Mouse (Mus musculus): ENCODE data around the gene Mmp17. TPM values are rescaled to one million over a fixed set of nuclear protein-coding genes. Genes with fewer than 3 reads are reported as not detected.

Gene Mmp17
- polyA plus RNA-seq, 1 experiment from 2014 or later = 1.5 TPM

DNA sequence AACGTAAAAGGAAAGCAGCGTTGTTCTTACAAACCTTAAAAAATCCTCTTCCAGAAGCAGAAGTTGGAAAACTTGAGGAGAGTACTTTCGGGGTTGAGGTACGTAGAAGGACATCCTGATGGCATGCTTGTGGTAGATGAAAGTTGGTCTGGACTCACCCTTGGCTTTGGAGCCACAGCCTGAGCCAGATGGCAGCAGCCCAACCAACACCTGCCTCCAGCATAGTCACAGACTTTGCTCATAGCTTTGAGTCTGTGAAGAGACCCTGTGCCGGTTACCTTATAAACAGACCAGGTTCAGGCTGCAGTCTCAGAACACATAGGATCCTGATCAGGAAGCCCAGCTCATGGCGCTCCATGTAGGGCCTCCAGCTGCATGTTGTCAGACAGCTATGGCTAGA lies 33.2 kb upstream of the Mmp17 start:
- Histone ChIP-seq H3K36me3 (replicated peaks; ENCODE audit: control insufficient read depth, insufficient read depth, low read depth, low read length) (peaks cover 5% of the 10 kb centered on the region), H3K9me3 (replicated peaks; ENCODE audit: control insufficient read depth, low read length) (no peaks in the 10 kb centered on the region), H3K27me3 (ENCODE audit: control insufficient read depth, insufficient read depth, low read length) (no peaks in the 10 kb centered on the region), H3K4me2 (ENCODE audit: low read depth, low read length) (no peak overlapping the region), H3K9ac (replicated peaks; ENCODE audit: low read length) (no peak overlapping the region), H3K27ac (replicated peaks; ENCODE audit: low read depth, low read length) (no peak overlapping the region), H3K4me3 (ENCODE audit: low read depth, low read length) (no peak overlapping the region), H3K4me1 (ENCODE audit: control insufficient read depth, insufficient read depth, low read length) (no peaks in the 10 kb centered on the region)
- WGBS = 95% methylated on average over 6 of the region's 6 CpGs
- ATAC-seq (replicated peaks; ENCODE audit: insufficient number of reproducible peaks, low FRiP score, low TSS enrichment, low read depth) (no peak), DNase-seq (ENCODE audit: low spot score) (no peak)

DNA sequence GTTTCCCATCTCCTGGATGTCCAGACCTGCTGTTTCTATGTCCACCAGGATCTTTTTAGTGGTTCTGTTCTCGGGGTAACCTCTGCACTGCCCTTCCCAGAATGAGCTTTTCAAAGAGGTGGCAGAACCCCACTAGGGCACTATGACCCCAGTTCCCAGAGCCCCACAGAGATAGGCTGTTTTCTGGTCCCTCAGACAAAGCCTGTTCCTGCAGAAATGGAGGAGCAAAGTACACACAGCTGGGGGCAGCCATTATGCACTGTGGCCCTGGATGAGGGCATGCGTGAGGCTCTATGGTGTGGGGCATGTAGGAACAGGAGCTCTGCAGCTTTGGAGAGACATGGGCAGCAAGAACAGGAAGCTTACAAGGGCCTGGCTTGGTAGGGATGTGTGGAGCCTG lies 32.0 kb upstream of the Mmp17 start:
- no peaks in the 10 kb centered on the region for H3K4me1 ChIP-seq (ENCODE audit: control insufficient read depth, insufficient read depth, low read length)
- no peak for DNase-seq (ENCODE audit: low spot score)
- H3K27me3 ChIP-seq (ENCODE audit: control insufficient read depth, insufficient read depth, low read length) = no peaks in the 10 kb centered on the region
- ATAC-seq (replicated peaks; ENCODE audit: insufficient number of reproducible peaks, low FRiP score, low TSS enrichment, low read depth) = no peak
- H3K36me3 ChIP-seq (replicated peaks; ENCODE audit: control insufficient read depth, insufficient read depth, low read depth, low read length) = peaks cover 5% of the 10 kb centered on the region
- H3K4me3 ChIP-seq (ENCODE audit: low read depth, low read length) = no peak overlapping the region
- 89% methylated on average over 2 of the region's 2 CpGs for WGBS
- H3K9me3 ChIP-seq (replicated peaks; ENCODE audit: control insufficient read depth, low read length) = no peaks in the 10 kb centered on the region
- H3K9ac ChIP-seq (replicated peaks; ENCODE audit: low read length) = no peak overlapping the region
- no peak overlapping the region for H3K4me2 ChIP-seq (ENCODE audit: low read depth, low read length)
- H3K27ac ChIP-seq (replicated peaks; ENCODE audit: low read depth, low read length) = no peak overlapping the region

GRCm38 (mm10) chr5:129553642-129554041 lies 30.3 kb upstream of the Mmp17 start:
- no peak for ATAC-seq (replicated peaks; ENCODE audit: insufficient number of reproducible peaks, low FRiP score, low TSS enrichment, low read depth)
- H3K4me1 ChIP-seq (ENCODE audit: control insufficient read depth, insufficient read depth, low read length) = no peaks in the 10 kb centered on the region
- WGBS = 92% methylated on average over 6 of the region's 6 CpGs
- H3K4me3 ChIP-seq (ENCODE audit: low read depth, low read length) = no peak overlapping the region
- H3K9me3 ChIP-seq (replicated peaks; ENCODE audit: control insufficient read depth, low read length) = no peaks in the 10 kb centered on the region
- no peak overlapping the region for H3K4me2 ChIP-seq (ENCODE audit: low read depth, low read length)
- H3K36me3 ChIP-seq (replicated peaks; ENCODE audit: control insufficient read depth, insufficient read depth, low read depth, low read length) = peaks cover 7% of the 10 kb centered on the region
- H3K27me3 ChIP-seq (ENCODE audit: control insufficient read depth, insufficient read depth, low read length) = no peaks in the 10 kb centered on the region
- no peak overlapping the region for H3K27ac ChIP-seq (replicated peaks; ENCODE audit: low read depth, low read length)
- no peak for DNase-seq (ENCODE audit: low spot score)
- no peak overlapping the region for H3K9ac ChIP-seq (replicated peaks; ENCODE audit: low read length)

DNA sequence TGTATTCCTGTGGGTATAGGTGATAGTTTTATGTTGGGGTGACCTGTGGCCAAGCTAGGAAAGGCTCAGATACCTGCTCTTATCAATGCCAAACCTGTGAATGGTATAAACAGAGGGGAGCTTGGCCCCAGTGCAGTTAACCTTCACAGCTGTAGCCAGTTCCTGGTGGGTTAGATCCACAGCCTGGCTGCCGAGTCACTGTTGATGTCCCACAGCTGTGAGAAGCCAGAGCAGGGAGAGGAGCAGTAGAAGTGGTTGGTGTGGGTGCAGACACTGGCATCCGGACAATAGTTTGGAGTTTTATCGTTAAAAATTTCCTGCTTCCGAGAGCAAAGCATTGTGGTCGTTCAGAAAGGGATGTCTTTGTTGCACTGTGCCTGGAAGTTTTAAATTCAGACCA lies 25.4 kb upstream of the Mmp17 start:
- DNase-seq (ENCODE audit: low spot score) (no peak), ATAC-seq (replicated peaks; ENCODE audit: insufficient number of reproducible peaks, low FRiP score, low TSS enrichment, low read depth) (no peak)
- Histone ChIP-seq H3K4me1 (ENCODE audit: control insufficient read depth, insufficient read depth, low read length) (no peaks in the 10 kb centered on the region), H3K4me2 (ENCODE audit: low read depth, low read length) (no peak overlapping the region), H3K9ac (replicated peaks; ENCODE audit: low read length) (no peak overlapping the region), H3K27me3 (ENCODE audit: control insufficient read depth, insufficient read depth, low read length) (no peaks in the 10 kb centered on the region), H3K36me3 (replicated peaks; ENCODE audit: control insufficient read depth, insufficient read depth, low read depth, low read length) (peaks cover 17% of the 10 kb centered on the region), H3K27ac (replicated peaks; ENCODE audit: low read depth, low read length) (no peak overlapping the region), H3K9me3 (replicated peaks; ENCODE audit: control insufficient read depth, low read length) (no peaks in the 10 kb centered on the region), H3K4me3 (ENCODE audit: low read depth, low read length) (no peak overlapping the region)
- 88% methylated on average over 5 of the region's 5 CpGs for WGBS

- Histone ChIP-seq H3K27me3 (ENCODE audit: control insufficient read depth, insufficient read depth, low read length) (no peaks in the 10 kb centered on the region), H3K9me3 (replicated peaks; ENCODE audit: control insufficient read depth, low read length) (no peaks in the 10 kb centered on the region), H3K9ac (replicated peaks; ENCODE audit: low read length) (no peak overlapping the region), H3K27ac (replicated peaks; ENCODE audit: low read depth, low read length) (no peak overlapping the region), H3K36me3 (replicated peaks; ENCODE audit: control insufficient read depth, insufficient read depth, low read depth, low read length) (peaks cover 17% of the 10 kb centered on the region), H3K4me1 (ENCODE audit: control insufficient read depth, insufficient read depth, low read length) (no peaks in the 10 kb centered on the region), H3K4me3 (ENCODE audit: low read depth, low read length) (no peak overlapping the region), H3K4me2 (ENCODE audit: low read depth, low read length) (no peak overlapping the region)
- WGBS = 73% methylated on average over 11 of the region's 11 CpGs
- no peak for DNase-seq (ENCODE audit: low spot score)
- ATAC-seq (replicated peaks; ENCODE audit: insufficient number of reproducible peaks, low FRiP score, low TSS enrichment, low read depth) = no peak
Observed at GRCm38 (mm10) chr5:129559283-129559682, 24.7 kb upstream of the Mmp17 start.

- ATAC-seq (replicated peaks; ENCODE audit: insufficient number of reproducible peaks, low FRiP score, low TSS enrichment, low read depth) = no peak
- Histone ChIP-seq H3K27ac (replicated peaks; ENCODE audit: low read depth, low read length) (no peak overlapping the region), H3K9me3 (replicated peaks; ENCODE audit: control insufficient read depth, low read length) (no peaks in the 10 kb centered on the region), H3K9ac (replicated peaks; ENCODE audit: low read length) (no peak overlapping the region), H3K36me3 (replicated peaks; ENCODE audit: control insufficient read depth, insufficient read depth, low read depth, low read length) (peaks cover 19% of the 10 kb centered on the region), H3K4me3 (ENCODE audit: low read depth, low read length) (no peak overlapping the region), H3K27me3 (ENCODE audit: control insufficient read depth, insufficient read depth, low read length) (no peaks in the 10 kb centered on the region), H3K4me2 (ENCODE audit: low read depth, low read length) (no peak overlapping the region), H3K4me1 (ENCODE audit: control insufficient read depth, insufficient read depth, low read length) (no peaks in the 10 kb centered on the region)
- 92% methylated on average over 8 of the region's 8 CpGs for WGBS
- no peak for DNase-seq (ENCODE audit: low spot score)
Observed at GRCm38 (mm10) chr5:129562342-129562741, 21.6 kb upstream of the Mmp17 start.

DNA sequence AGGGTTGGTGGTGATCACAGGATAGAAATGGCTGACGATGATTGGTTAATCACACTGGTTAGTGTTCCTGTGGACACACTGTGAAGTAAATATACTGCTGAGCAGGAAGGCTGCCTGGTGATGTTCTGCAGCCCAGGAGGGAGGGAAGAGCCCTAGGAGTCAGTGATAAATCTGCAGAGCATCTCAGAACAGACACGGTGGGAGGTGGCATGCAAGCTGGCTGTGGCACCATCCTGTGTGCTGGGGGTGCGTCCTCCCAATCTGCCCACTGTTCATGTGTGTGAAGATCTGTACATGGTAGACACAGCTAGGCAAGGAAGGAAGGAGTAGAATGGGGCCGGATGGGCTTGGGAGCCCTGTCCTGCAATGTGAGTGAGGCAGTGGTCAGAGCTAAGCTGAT lies 15.4 kb upstream of the Mmp17 start:
- 93% methylated on average over 4 of the region's 4 CpGs for WGBS
- Histone ChIP-seq H3K4me2 (ENCODE audit: low read depth, low read length) (no peak overlapping the region), H3K36me3 (replicated peaks; ENCODE audit: control insufficient read depth, insufficient read depth, low read depth, low read length) (peaks cover 15% of the 10 kb centered on the region)

GRCm38 (mm10) chr5:129578201-129578600 lies 5.8 kb upstream of the Mmp17 start:
- H3K4me2 ChIP-seq (ENCODE audit: low read depth, low read length) = no peak overlapping the region
- H3K27me3 ChIP-seq (ENCODE audit: control insufficient read depth, insufficient read depth, low read length) = 0 out of 2 replicates have a peak, but pooled peaks cover 2% of the 10 kb centered on the region
- H3K9ac ChIP-seq (replicated peaks; ENCODE audit: low read length) = no peak overlapping the region
- H3K36me3 ChIP-seq (replicated peaks; ENCODE audit: control insufficient read depth, insufficient read depth, low read depth, low read length) = no peaks in the 10 kb centered on the region
- DNase-seq (ENCODE audit: low spot score) (no peak), ATAC-seq (replicated peaks; ENCODE audit: insufficient number of reproducible peaks, low FRiP score, low TSS enrichment, low read depth) (no peak)
- no peaks in the 10 kb centered on the region for H3K4me1 ChIP-seq (ENCODE audit: control insufficient read depth, insufficient read depth, low read length)
- no peaks in the 10 kb centered on the region for H3K9me3 ChIP-seq (replicated peaks; ENCODE audit: control insufficient read depth, low read length)
- WGBS = 67% methylated on average over 12 of the region's 12 CpGs
- no peak overlapping the region for H3K4me3 ChIP-seq (ENCODE audit: low read depth, low read length)
- H3K27ac ChIP-seq (replicated peaks; ENCODE audit: low read depth, low read length) = no peak overlapping the region

More for the DNA sequence above, 15.4 kb upstream of the Mmp17 start:
- Histone ChIP-seq H3K9ac (replicated peaks; ENCODE audit: low read length) (no peak overlapping the region), H3K9me3 (replicated peaks; ENCODE audit: control insufficient read depth, low read length) (no peaks in the 10 kb centered on the region), H3K4me3 (ENCODE audit: low read depth, low read length) (no peak overlapping the region), H3K27me3 (ENCODE audit: control insufficient read depth, insufficient read depth, low read length) (no peaks in the 10 kb centered on the region), H3K27ac (replicated peaks; ENCODE audit: low read depth, low read length) (no peak overlapping the region), H3K4me1 (ENCODE audit: control insufficient read depth, insufficient read depth, low read length) (no peaks in the 10 kb centered on the region)
- DNase-seq (ENCODE audit: low spot score) (no peak), ATAC-seq (replicated peaks; ENCODE audit: insufficient number of reproducible peaks, low FRiP score, low TSS enrichment, low read depth) (no peak)
